Mouse (Mus musculus): ENCODE results near the gene 4922502D21Rik. TPM values are rescaled to one million over a fixed set of nuclear protein-coding genes. Genes with fewer than 3 reads are reported as not detected.

The 4922502D21Rik gene
- polyA plus RNA-seq, 1 experiment from 2014 or later, result not detected

- no peak overlapping the region for H3K9ac ChIP-seq (ENCODE audit: low read length)
- H3K27ac ChIP-seq (ENCODE audit: low read depth, low read length), result no peak overlapping the region
- no peaks in the 10 kb centered on the region for H3K4me1 ChIP-seq (replicated peaks; ENCODE audit: control insufficient read depth, insufficient read depth, low read length)
- no peaks in the 10 kb centered on the region for H3K9me3 ChIP-seq (ENCODE audit: control insufficient read depth, low read length)
- ATAC-seq (replicated peaks; ENCODE audit: low FRiP score) (no peak), DNase-seq (ENCODE audit: low spot score) (no peak)
- H3K27me3 ChIP-seq (ENCODE audit: control insufficient read depth, insufficient read depth, low read length), result no peaks in the 10 kb centered on the region
- no peaks in the 10 kb centered on the region for H3K36me3 ChIP-seq (ENCODE audit: control insufficient read depth, insufficient read depth, low read length)
- no peak overlapping the region for H3K4me3 ChIP-seq (ENCODE audit: low read depth, low read length)
- H3K4me2 ChIP-seq (ENCODE audit: low read depth, low read length, severe bottlenecking), result no peak overlapping the region
- WGBS, result 77% methylated on average over 3 of the region's 3 CpGs
These were observed 48.3 kb downstream of the 4922502D21Rik start for GRCm38 (mm10) chr6:129283271-129283670.

DNA sequence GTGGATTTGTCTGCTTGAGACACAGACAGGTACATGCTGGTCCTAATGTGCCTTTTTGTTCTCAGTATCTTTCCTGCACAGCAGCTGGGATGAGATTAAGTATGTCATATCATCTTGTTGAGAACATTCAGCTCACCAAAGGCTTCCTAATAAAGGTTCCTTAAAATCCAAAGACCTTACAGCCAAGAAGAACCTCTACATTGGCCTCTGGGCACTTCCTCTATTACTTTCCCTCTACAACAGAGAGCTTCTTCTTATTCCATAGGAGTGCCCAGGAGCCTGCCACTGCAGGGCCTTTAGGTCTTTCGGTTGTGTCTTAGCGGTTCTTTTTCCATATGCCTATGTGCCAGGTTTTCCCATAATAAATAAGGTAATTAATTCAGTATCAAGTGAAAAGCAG lies 55.1 kb downstream of the 4922502D21Rik start:
- Histone ChIP-seq H3K4me1 (replicated peaks; ENCODE audit: control insufficient read depth, insufficient read depth, low read length) (no peaks in the 10 kb centered on the region), H3K4me3 (ENCODE audit: low read depth, low read length) (no peak overlapping the region), H3K27ac (ENCODE audit: low read depth, low read length) (no peak overlapping the region), H3K9me3 (ENCODE audit: control insufficient read depth, low read length) (no peaks in the 10 kb centered on the region), H3K36me3 (ENCODE audit: control insufficient read depth, insufficient read depth, low read length) (no peaks in the 10 kb centered on the region), H3K4me2 (ENCODE audit: low read depth, low read length, severe bottlenecking) (no peak overlapping the region), H3K27me3 (ENCODE audit: control insufficient read depth, insufficient read depth, low read length) (no peaks in the 10 kb centered on the region), H3K9ac (ENCODE audit: low read length) (no peak overlapping the region)
- 92% methylated on average over 2 of the region's 2 CpGs for WGBS
- ATAC-seq (replicated peaks; ENCODE audit: low FRiP score) (no peak), DNase-seq (ENCODE audit: low spot score) (no peak)

DNA sequence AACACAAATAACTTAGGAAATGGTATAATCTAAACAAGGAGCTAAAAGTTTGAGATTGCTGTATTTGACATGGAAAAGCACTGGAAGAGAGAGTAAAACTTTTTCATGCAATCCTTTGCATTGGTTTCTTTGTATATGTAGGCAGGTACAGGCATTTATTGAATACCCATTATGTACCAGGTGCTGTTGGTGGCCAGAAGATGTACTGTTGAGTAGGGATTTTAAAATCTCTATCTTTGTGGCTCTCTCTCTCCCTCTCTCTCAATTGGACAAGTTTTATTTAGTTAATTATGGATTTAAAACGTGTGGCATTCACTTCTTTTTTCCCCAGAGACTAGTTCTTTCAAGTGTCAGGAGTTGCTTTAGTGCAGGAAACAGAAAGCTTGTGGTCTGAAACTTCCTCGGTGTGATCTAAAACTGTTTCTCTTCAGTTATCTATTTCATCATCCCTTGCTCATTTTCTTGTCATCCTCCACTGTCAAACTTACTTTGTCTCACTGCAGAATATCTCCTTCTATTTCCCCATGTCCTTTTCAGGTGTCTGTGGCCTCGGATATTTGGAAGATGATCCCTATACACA lies 55.9 kb downstream of the 4922502D21Rik start:
- no peaks in the 10 kb centered on the region for H3K36me3 ChIP-seq (ENCODE audit: control insufficient read depth, insufficient read depth, low read length)
- ATAC-seq (replicated peaks; ENCODE audit: low FRiP score) (no peak), DNase-seq (ENCODE audit: low spot score) (no peak)
- H3K27me3 ChIP-seq (ENCODE audit: control insufficient read depth, insufficient read depth, low read length), result no peaks in the 10 kb centered on the region
- H3K27ac ChIP-seq (ENCODE audit: low read depth, low read length), result no peak overlapping the region
- no peak overlapping the region for H3K4me2 ChIP-seq (ENCODE audit: low read depth, low read length, severe bottlenecking)
- WGBS, result 71% methylated on average over 3 of the region's 3 CpGs
- no peak overlapping the region for H3K9ac ChIP-seq (ENCODE audit: low read length)
- no peak overlapping the region for H3K4me3 ChIP-seq (ENCODE audit: low read depth, low read length)
- H3K9me3 ChIP-seq (ENCODE audit: control insufficient read depth, low read length), result no peaks in the 10 kb centered on the region
- H3K4me1 ChIP-seq (replicated peaks; ENCODE audit: control insufficient read depth, insufficient read depth, low read length), result no peaks in the 10 kb centered on the region

- WGBS, result 82% methylated on average over 9 of the region's 9 CpGs
- no peaks in the 10 kb centered on the region for H3K27me3 ChIP-seq (ENCODE audit: control insufficient read depth, insufficient read depth, low read length)
- no peak within 1 kb of the TSS for H3K27ac ChIP-seq (ENCODE audit: low read depth, low read length)
- no peak within 1 kb of the TSS for H3K4me2 ChIP-seq (ENCODE audit: low read depth, low read length, severe bottlenecking)
- H3K9me3 ChIP-seq (ENCODE audit: control insufficient read depth, low read length), result no peaks in the 10 kb centered on the region
- H3K4me1 ChIP-seq (replicated peaks; ENCODE audit: control insufficient read depth, insufficient read depth, low read length), result no peaks in the 10 kb centered on the region
- no peak for DNase-seq (ENCODE audit: low spot score)
- no peak within 1 kb of the TSS for H3K9ac ChIP-seq (ENCODE audit: low read length)
- H3K36me3 ChIP-seq (ENCODE audit: control insufficient read depth, insufficient read depth, low read length), result no peaks in the 10 kb centered on the region
- ATAC-seq (replicated peaks; ENCODE audit: low FRiP score), result no peak
- H3K4me3 ChIP-seq (ENCODE audit: low read depth, low read length), result no peak within 1 kb of the TSS
These were observed 56.4 kb downstream of the 4922502D21Rik start, which contains the start of gene Cd69 for GRCm38 (mm10) chr6:129275220-129275619. Cd69 (minus strand) TSS chr6:129275436.

DNA sequence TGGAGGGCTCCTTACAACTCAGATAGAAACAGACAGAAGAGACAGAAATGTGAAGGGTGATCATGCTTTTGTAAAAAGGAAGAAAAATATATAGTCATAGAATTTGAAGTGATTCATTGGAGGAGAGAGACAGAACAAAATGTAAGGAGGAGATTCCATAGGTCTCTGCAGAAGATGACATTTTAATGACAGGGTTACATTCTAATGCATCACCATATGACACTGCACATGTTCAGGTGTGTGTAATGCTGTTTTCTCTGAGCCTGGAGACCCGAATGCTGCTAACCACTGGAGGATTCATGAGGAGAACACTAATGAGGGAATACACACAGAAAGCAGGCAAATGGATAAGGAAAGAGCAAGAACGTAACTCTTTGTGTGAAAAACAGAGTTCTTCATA lies 57.1 kb downstream of the 4922502D21Rik start:
- H3K27ac ChIP-seq (ENCODE audit: low read depth, low read length), result no peak overlapping the region
- no peak for ATAC-seq (replicated peaks; ENCODE audit: low FRiP score)
- no peaks in the 10 kb centered on the region for H3K36me3 ChIP-seq (ENCODE audit: control insufficient read depth, insufficient read depth, low read length)
- H3K4me1 ChIP-seq (replicated peaks; ENCODE audit: control insufficient read depth, insufficient read depth, low read length), result no peaks in the 10 kb centered on the region
- H3K4me3 ChIP-seq (ENCODE audit: low read depth, low read length), result no peak overlapping the region
- 85% methylated on average over 2 of the region's 2 CpGs for WGBS
- H3K27me3 ChIP-seq (ENCODE audit: control insufficient read depth, insufficient read depth, low read length), result no peaks in the 10 kb centered on the region
- no peak overlapping the region for H3K9ac ChIP-seq (ENCODE audit: low read length)
- H3K4me2 ChIP-seq (ENCODE audit: low read depth, low read length, severe bottlenecking), result no peak overlapping the region
- DNase-seq (ENCODE audit: low spot score), result no peak
- no peaks in the 10 kb centered on the region for H3K9me3 ChIP-seq (ENCODE audit: control insufficient read depth, low read length)

- no peak overlapping the region for H3K9ac ChIP-seq (ENCODE audit: low read length)
- H3K4me3 ChIP-seq (ENCODE audit: low read depth, low read length), result no peak overlapping the region
- no peaks in the 10 kb centered on the region for H3K4me1 ChIP-seq (replicated peaks; ENCODE audit: control insufficient read depth, insufficient read depth, low read length)
- H3K27me3 ChIP-seq (ENCODE audit: control insufficient read depth, insufficient read depth, low read length), result no peaks in the 10 kb centered on the region
- WGBS, result 86% methylated on average over 3 of the region's 3 CpGs
- ATAC-seq (replicated peaks; ENCODE audit: low FRiP score) (no peak), DNase-seq (ENCODE audit: low spot score) (no peak)
- H3K27ac ChIP-seq (ENCODE audit: low read depth, low read length), result no peak overlapping the region
- H3K4me2 ChIP-seq (ENCODE audit: low read depth, low read length, severe bottlenecking), result no peak overlapping the region
- H3K36me3 ChIP-seq (ENCODE audit: control insufficient read depth, insufficient read depth, low read length), result no peaks in the 10 kb centered on the region
- H3K9me3 ChIP-seq (ENCODE audit: control insufficient read depth, low read length), result no peaks in the 10 kb centered on the region
These were observed 57.9 kb downstream of the 4922502D21Rik start for GRCm38 (mm10) chr6:129273662-129274061.

Other genes starting within 250 kb of the 4922502D21Rik start
- gene Clec2e, start 230.9 kb downstream of the 4922502D21Rik start, polyA plus RNA-seq (2014; fragmentation: Nextera tagmentation; extraction: Ambion mirVana), result not detected in 2 replicates
- not detected in 2 replicates for gene Clec2d, start 151.2 kb downstream of the 4922502D21Rik start, polyA plus RNA-seq (2014; fragmentation: Nextera tagmentation; extraction: Ambion mirVana)
- gene Cd69, start 56.4 kb downstream of the 4922502D21Rik start, polyA plus RNA-seq (2014; fragmentation: Nextera tagmentation; extraction: Ambion mirVana), result not detected in 2 replicates
- gene Clec12a, start 10.9 kb upstream of the 4922502D21Rik start, polyA plus RNA-seq (2014; fragmentation: Nextera tagmentation; extraction: Ambion mirVana), result 0.19 and 0.39 TPM in 2 replicates
- not detected in 2 replicates for gene Clec12b, start 54.1 kb upstream of the 4922502D21Rik start, polyA plus RNA-seq (2014; fragmentation: Nextera tagmentation; extraction: Ambion mirVana)
- 7.5 and 12.3 TPM in 2 replicates for gene Clec1b, start 65.5 kb upstream of the 4922502D21Rik start, polyA plus RNA-seq (2014; fragmentation: Nextera tagmentation; extraction: Ambion mirVana)
- gene Clec9a, start 77.1 kb upstream of the 4922502D21Rik start, polyA plus RNA-seq (2014; fragmentation: Nextera tagmentation; extraction: Ambion mirVana), result 0.33 and 0.51 TPM in 2 replicates
- 0.65 and 0.75 TPM in 2 replicates for gene Clec1a, start 120.2 kb upstream of the 4922502D21Rik start, polyA plus RNA-seq (2014; fragmentation: Nextera tagmentation; extraction: Ambion mirVana)
- gene Olr1, start 175.4 kb upstream of the 4922502D21Rik start, polyA plus RNA-seq (2014; fragmentation: Nextera tagmentation; extraction: Ambion mirVana), result not detected in 2 replicates
- gene Tmem52b, start 180.8 kb upstream of the 4922502D21Rik start, polyA plus RNA-seq (2014; fragmentation: Nextera tagmentation; extraction: Ambion mirVana), result not detected in 2 replicates
- 21.5 and 22.4 TPM in 2 replicates for gene Gabarapl1, start 201.4 kb upstream of the 4922502D21Rik start, polyA plus RNA-seq (2014; fragmentation: Nextera tagmentation; extraction: Ambion mirVana)
- gene Klre1, start 246.1 kb upstream of the 4922502D21Rik start, polyA plus RNA-seq (2014; fragmentation: Nextera tagmentation; extraction: Ambion mirVana), result not detected in 2 replicates

All from forebrain, embryonic 11.5 days (tissue).